ENCODE assay signal across 9 mouse cellular contexts in the genomic region with DNA sequence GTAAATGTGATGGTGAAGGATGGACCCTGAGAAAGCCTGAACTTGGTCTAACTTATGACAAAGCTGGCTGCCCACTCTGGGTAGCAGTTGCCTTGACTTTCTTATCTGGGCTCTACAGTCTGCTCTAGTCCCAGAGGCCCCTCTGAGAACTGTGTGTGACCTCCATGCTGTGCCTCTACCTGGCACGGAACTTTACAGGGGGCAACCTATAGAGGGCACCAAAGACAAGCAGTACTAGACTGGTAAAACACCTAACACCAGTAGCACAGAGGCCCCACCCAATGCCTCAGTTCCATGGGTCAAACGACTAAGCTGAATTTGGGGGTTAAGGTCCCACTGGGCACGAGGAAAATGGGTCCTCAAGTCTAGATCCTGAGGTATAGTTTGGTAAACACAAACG. TPM values are rescaled to one million over a fixed set of nuclear protein-coding genes. Genes with fewer than 3 reads are reported as not detected.
DNase-seq lines count a peak whose midpoint lies in the region; ATAC-seq and TF ChIP-seq lines count a peak whose summit lies in the region.
"Had no signal": no experiment of that assay in that cellular context is flagged by ENCODE, and none has a peak within 500 bp of the region (broad histone marks: within the 10 kb centered on the region; RNA-seq: fewer than 3 reads in every experiment).

No protein-coding gene starts in this region.

- H3K27ac ChIP-seq in kidney, adult 2 months (ENCODE audit: insufficient read depth, low read depth, low read length): no peak overlapping the region
- no peak overlapping the region for H3K27ac ChIP-seq in kidney, embryonic 15.5 days
- H3K27ac ChIP-seq in liver, embryonic 16.5 days (ENCODE audit: low read length): no peak overlapping the region
- H3K27ac ChIP-seq: embryonic facial prominence, embryonic 13.5 days had no signal

- H3K4me1 ChIP-seq in kidney, adult 2 months (ENCODE audit: control insufficient read depth, insufficient read depth, low read length): no peaks in the 10 kb centered on the region
- H3K4me1 ChIP-seq in kidney, embryonic 15.5 days: no peaks in the 10 kb centered on the region
- no peaks in the 10 kb centered on the region for H3K4me1 ChIP-seq in liver, embryonic 16.5 days (ENCODE audit: control insufficient read depth, low read depth, low read length)
- H3K4me1 ChIP-seq: embryonic facial prominence, embryonic 13.5 days had no signal

- WGBS in kidney, adult 2 months: 64% methylated on average over 4 of the region's 4 CpGs
- 80% methylated on average over 4 of the region's 4 CpGs for WGBS in kidney, embryonic 15.5 days
- WGBS in liver, embryonic 16.5 days (ENCODE audit: insufficient replicate concordance): 66% methylated on average over 4 of the region's 4 CpGs

- no peak overlapping the region for H3K4me3 ChIP-seq in kidney, adult 2 months (ENCODE audit: insufficient read depth, low read depth, low read length)
- H3K4me3 ChIP-seq in kidney, embryonic 15.5 days (replicated peaks): no peak overlapping the region
- no peak overlapping the region for H3K4me3 ChIP-seq in liver, embryonic 16.5 days (ENCODE audit: low read depth, low read length)
- H3K4me3 ChIP-seq: embryonic facial prominence, embryonic 13.5 days had no signal

- DNase-seq in kidney, adult 2 months: peak; percentile 63
- DNase-seq in brain, embryonic 14.5 days (ENCODE audit: low read depth): no peak
- DNase-seq in thymus, postnatal 14 days: peak; percentile 72
- no peak for DNase-seq in cerebellum, postnatal 4 days (ENCODE audit: low spot score in 2 of 2)
- no peak for DNase-seq in testis, postnatal 14 days (ENCODE audit: low spot score)
- DNase-seq in frontal cortex, postnatal 25 days (ENCODE audit: low spot score in 2 of 2): no peak

- TF ChIP-seq CTCF in kidney, adult 2 months (conservative IDR thresholded peaks at IDR 0.05; ENCODE audit: insufficient read depth, insufficient read length, low read depth, low read length): peak; percentile 62
- peak; percentile 20; the same call in 1 of the 2 replicates for TF ChIP-seq CTCF in brain, embryonic 14.5 days (IDR thresholded peaks at IDR 0.05; ENCODE audit: borderline replicate concordance, extremely low read depth, insufficient read depth, insufficient read length)

- H3K9me3 ChIP-seq in kidney, embryonic 15.5 days (replicated peaks): no peaks in the 10 kb centered on the region
- H3K9me3 ChIP-seq in liver, embryonic 16.5 days (replicated peaks; ENCODE audit: control insufficient read depth, low read length): no peaks in the 10 kb centered on the region
- H3K9me3 ChIP-seq: embryonic facial prominence, embryonic 13.5 days had no signal

- no peak overlapping the region for H3K4me2 ChIP-seq in kidney, embryonic 15.5 days
- H3K4me2 ChIP-seq in liver, embryonic 16.5 days (ENCODE audit: low read depth, low read length): no peak overlapping the region
- H3K4me2 ChIP-seq: embryonic facial prominence, embryonic 13.5 days had no signal

- no peak overlapping the region for H3K9ac ChIP-seq in kidney, embryonic 15.5 days
- no peak overlapping the region for H3K9ac ChIP-seq in liver, embryonic 16.5 days (ENCODE audit: low read depth, low read length)
- H3K9ac ChIP-seq: embryonic facial prominence, embryonic 13.5 days had no signal

- no peak; the same call in 1 of the 2 replicates for ATAC-seq in kidney, embryonic 15.5 days (replicated peaks; ENCODE audit: low FRiP score)
- peak; percentile 71 for ATAC-seq in liver, embryonic 16.5 days (ENCODE audit: low read depth)

- H3K36me3 ChIP-seq in kidney, adult 2 months (ENCODE audit: control insufficient read depth, insufficient read depth, low read length): no peaks in the 10 kb centered on the region
- H3K36me3 ChIP-seq in kidney, embryonic 15.5 days: peaks cover 100% of the 10 kb centered on the region
- H3K36me3 ChIP-seq in liver, embryonic 16.5 days (ENCODE audit: control insufficient read depth, insufficient read depth): peaks cover 97% of the 10 kb centered on the region

- no peak for TF ChIP-seq POLR2A in kidney, adult 2 months (IDR thresholded peaks at IDR 0.05; ENCODE audit: low read depth, low read length)
- TF ChIP-seq POLR2A in brain, embryonic 14.5 days (IDR thresholded peaks at IDR 0.05; ENCODE audit: borderline replicate concordance, extremely low read depth, insufficient read depth, insufficient read length, poor library complexity, severe bottlenecking): no peak

- no peaks in the 10 kb centered on the region for H3K27me3 ChIP-seq in kidney, adult 2 months (replicated peaks; ENCODE audit: control insufficient read depth, insufficient read depth, low read length)
- no peaks in the 10 kb centered on the region for H3K27me3 ChIP-seq in kidney, embryonic 15.5 days
- H3K27me3 ChIP-seq in liver, embryonic 16.5 days (ENCODE audit: control insufficient read depth, insufficient read depth, low read depth, low read length): no peaks in the 10 kb centered on the region
- H3K27me3 ChIP-seq: embryonic facial prominence, embryonic 13.5 days had no signal

RNA-seq across cellular contexts. Expression of a gene that starts 17.7 kb away (rescaled TPM):
- polyA plus RNA-seq in kidney, adult 2 months (2012; rRNA removed): 93.1 and 116 TPM in 2 replicates
- 319 and 321 TPM in 2 replicates for polyA plus RNA-seq in kidney, embryonic 15.5 days (2015; fragmentation: Nextera tagmentation; extraction: Ambion mirVana)
- 144 and 152 TPM in 2 replicates for polyA plus RNA-seq in brain, embryonic 14.5 days (2012; rRNA removed)
- 149 and 161 TPM in 2 replicates for polyA plus RNA-seq in liver, embryonic 16.5 days (2015; fragmentation: Nextera tagmentation; extraction: Ambion mirVana)

RNA-seq across cellular contexts. Expression of a gene that starts 28.2 kb away (rescaled TPM):
- polyA plus RNA-seq in kidney, adult 2 months (2012; rRNA removed): 28.3 and 31.2 TPM in 2 replicates
- 84.2 and 93.7 TPM in 2 replicates for polyA plus RNA-seq in kidney, embryonic 15.5 days (2015; fragmentation: Nextera tagmentation; extraction: Ambion mirVana)
- 73.8 and 96.8 TPM in 2 replicates for polyA plus RNA-seq in brain, embryonic 14.5 days (2012; rRNA removed)
- polyA plus RNA-seq in liver, embryonic 16.5 days (2015; fragmentation: Nextera tagmentation; extraction: Ambion mirVana): 42.9 and 46.2 TPM in 2 replicates

RNA-seq across cellular contexts. Expression of a gene that starts 36.6 kb away (rescaled TPM):
- polyA plus RNA-seq in kidney, adult 2 months (2012; rRNA removed): 3.6 and 4.0 TPM in 2 replicates
- polyA plus RNA-seq in kidney, embryonic 15.5 days (2015; fragmentation: Nextera tagmentation; extraction: Ambion mirVana): 2.5 and 2.8 TPM in 2 replicates
- polyA plus RNA-seq in brain, embryonic 14.5 days (2012; rRNA removed): 11.7 and 13.9 TPM in 2 replicates
- 8.8 and 10.0 TPM in 2 replicates for polyA plus RNA-seq in liver, embryonic 16.5 days (2015; fragmentation: Nextera tagmentation; extraction: Ambion mirVana)

RNA-seq across cellular contexts. Expression of a gene that starts 43.5 kb away (rescaled TPM):
- polyA plus RNA-seq in kidney, adult 2 months (2012; rRNA removed): 12.1 and 12.5 TPM in 2 replicates
- polyA plus RNA-seq in kidney, embryonic 15.5 days (2015; fragmentation: Nextera tagmentation; extraction: Ambion mirVana): 96.9 and 108 TPM in 2 replicates
- polyA plus RNA-seq in brain, embryonic 14.5 days (2012; rRNA removed): 90.1 and 103 TPM in 2 replicates
- polyA plus RNA-seq in liver, embryonic 16.5 days (2015; fragmentation: Nextera tagmentation; extraction: Ambion mirVana): 53.4 and 55.7 TPM in 2 replicates

RNA-seq across cellular contexts. Expression of a gene that starts 47.7 kb away (rescaled TPM):
- 31.7 and 40.3 TPM in 2 replicates for polyA plus RNA-seq in kidney, adult 2 months (2012; rRNA removed)
- 15.2 and 16.1 TPM in 2 replicates for polyA plus RNA-seq in kidney, embryonic 15.5 days (2015; fragmentation: Nextera tagmentation; extraction: Ambion mirVana)
- 6.6 and 8.7 TPM in 2 replicates for polyA plus RNA-seq in brain, embryonic 14.5 days (2012; rRNA removed)
- polyA plus RNA-seq in liver, embryonic 16.5 days (2015; fragmentation: Nextera tagmentation; extraction: Ambion mirVana): 4.4 and 6.7 TPM in 2 replicates

Comparison
In these comparisons a context has a peak if more than half of its experiments do, and no peak if none do; other contexts are left out.
1. DNase-seq: peak in kidney, adult 2 months (single experiment) and thymus, postnatal 14 days (single experiment); none in brain, embryonic 14.5 days (single experiment), cerebellum, postnatal 4 days (0 of 2), testis, postnatal 14 days (single experiment) and frontal cortex, postnatal 25 days (0 of 2).